Mouse (Mus musculus): Measurements from ENCODE around the gene Ccdc34. TPM values are rescaled to one million over a fixed set of nuclear protein-coding genes. Genes with fewer than 3 reads are reported as not detected.

Ccdc34 gene
- polyA plus RNA-seq, 1 experiment, result 11.0 TPM

GRCm38 (mm10) chr2:110073023-110073422 is 55.4 kb downstream of the Ccdc34 start:
- H3ac ChIP-seq (ENCODE audit: control insufficient read depth, insufficient read length), result no peak overlapping the region
- H3K27me3 ChIP-seq (ENCODE audit: control insufficient read depth, insufficient read depth, insufficient read length), result no peaks in the 10 kb centered on the region
- no peak overlapping the region for H3K4me3 ChIP-seq
- H3K79me2 ChIP-seq (ENCODE audit: control insufficient read depth, insufficient read depth), result no peaks in the 10 kb centered on the region
- TF ChIP-seq E2F4 (IDR thresholded peaks at IDR 0.05; ENCODE audit: insufficient read depth) (no peak), MAX (IDR thresholded peaks at IDR 0.05; ENCODE audit: low read depth) (no peak), TCF3 (IDR thresholded peaks at IDR 0.05; ENCODE audit: insufficient read length, low read depth) (no peak), CEBPB (IDR thresholded peaks at IDR 0.05; ENCODE audit: insufficient read depth, poor library complexity, severe bottlenecking) (no peak), POLR2AphosphoS2 (IDR thresholded peaks at IDR 0.05; ENCODE audit: insufficient read length, low read depth) (no peak), REST (IDR thresholded peaks at IDR 0.05; ENCODE audit: insufficient read depth, insufficient read length) (no peak), SRF (IDR thresholded peaks at IDR 0.05; ENCODE audit: control insufficient read depth, insufficient read length, low read depth) (no peak), MYOG (IDR thresholded peaks at IDR 0.05; ENCODE audit: control insufficient read depth in 1 of 3, insufficient read depth in 1 of 3, insufficient read length in 2 of 3, low read depth in 2 of 3) (no peak), TCF12 (IDR thresholded peaks at IDR 0.05; ENCODE audit: insufficient read depth, poor library complexity, severe bottlenecking) (no peak), POLR2A (IDR thresholded peaks at IDR 0.05; ENCODE audit: insufficient read length, low read depth) (no peak), MYOD1 (IDR thresholded peaks at IDR 0.05; ENCODE audit: control insufficient read depth in 1 of 3, insufficient read length in 2 of 3, low read depth in 2 of 3) (no peak), USF1 (IDR thresholded peaks at IDR 0.05; ENCODE audit: low read depth) (no peak)
- H3K36me3 ChIP-seq (ENCODE audit: control insufficient read depth, insufficient read depth), result no peaks in the 10 kb centered on the region
- no peak overlapping the region for H3K4me2 ChIP-seq (ENCODE audit: low read depth)

GRCm38 (mm10) chr2:110074646-110075452 is 57.2 kb downstream of the Ccdc34 start:
- H3K36me3 ChIP-seq (ENCODE audit: control insufficient read depth, insufficient read depth), result no peaks in the 10 kb centered on the region
- H3K4me2 ChIP-seq (ENCODE audit: low read depth), result peak overlapping the region; percentile 37
- H3K27me3 ChIP-seq (ENCODE audit: control insufficient read depth, insufficient read depth, insufficient read length), result no peaks in the 10 kb centered on the region
- H3K79me2 ChIP-seq (ENCODE audit: control insufficient read depth, insufficient read depth), result no peaks in the 10 kb centered on the region
- peak; percentile 34; the same call in 1 of the 2 replicates for TF ChIP-seq CEBPB (IDR thresholded peaks at IDR 0.05; ENCODE audit: insufficient read depth, poor library complexity, severe bottlenecking)
- TF ChIP-seq TCF12 (IDR thresholded peaks at IDR 0.05; ENCODE audit: insufficient read depth, poor library complexity, severe bottlenecking), result no peak
- no peak for TF ChIP-seq TCF3 (IDR thresholded peaks at IDR 0.05; ENCODE audit: insufficient read length, low read depth)
- TF ChIP-seq MYOD1 (IDR thresholded peaks at IDR 0.05; ENCODE audit: control insufficient read depth in 1 of 3, insufficient read length in 2 of 3, low read depth in 2 of 3), result no peak
- TF ChIP-seq REST (IDR thresholded peaks at IDR 0.05; ENCODE audit: insufficient read depth, insufficient read length), result no peak
- no peak overlapping the region for H3ac ChIP-seq (ENCODE audit: control insufficient read depth, insufficient read length)
- H3K4me3 ChIP-seq, result no peak overlapping the region

GRCm38 (mm10) chr2:110077240-110077639 is 59.6 kb downstream of the Ccdc34 start:
- Histone ChIP-seq H3K79me2 (ENCODE audit: control insufficient read depth, insufficient read depth) (no peaks in the 10 kb centered on the region), H3ac (ENCODE audit: control insufficient read depth, insufficient read length) (no peak overlapping the region), H3K4me2 (ENCODE audit: low read depth) (no peak overlapping the region), H3K36me3 (ENCODE audit: control insufficient read depth, insufficient read depth) (no peaks in the 10 kb centered on the region), H3K27me3 (ENCODE audit: control insufficient read depth, insufficient read depth, insufficient read length) (no peaks in the 10 kb centered on the region), H3K4me3 (no peak overlapping the region)
- TF ChIP-seq TCF12 (IDR thresholded peaks at IDR 0.05; ENCODE audit: insufficient read depth, poor library complexity, severe bottlenecking), result no peak
- TF ChIP-seq E2F4 (IDR thresholded peaks at IDR 0.05; ENCODE audit: insufficient read depth), result no peak
- no peak for TF ChIP-seq SRF (IDR thresholded peaks at IDR 0.05; ENCODE audit: control insufficient read depth, insufficient read length, low read depth)

- H3K79me2 ChIP-seq (ENCODE audit: control insufficient read depth, insufficient read depth), result no peaks in the 10 kb centered on the region
- TF ChIP-seq E2F4 (IDR thresholded peaks at IDR 0.05; ENCODE audit: insufficient read depth), result no peak
- no peak for TF ChIP-seq CEBPB (IDR thresholded peaks at IDR 0.05; ENCODE audit: insufficient read depth, poor library complexity, severe bottlenecking)
- TF ChIP-seq MAX (IDR thresholded peaks at IDR 0.05; ENCODE audit: low read depth), result no peak
- no peak for TF ChIP-seq POLR2A (IDR thresholded peaks at IDR 0.05; ENCODE audit: insufficient read length, low read depth)
- no peak for TF ChIP-seq REST (IDR thresholded peaks at IDR 0.05; ENCODE audit: insufficient read depth, insufficient read length)
- H3K4me3 ChIP-seq, result no peak overlapping the region
- H3ac ChIP-seq (ENCODE audit: control insufficient read depth, insufficient read length), result no peak overlapping the region
- H3K36me3 ChIP-seq (ENCODE audit: control insufficient read depth, insufficient read depth), result no peaks in the 10 kb centered on the region
- H3K4me2 ChIP-seq (ENCODE audit: low read depth), result no peak overlapping the region
- no peaks in the 10 kb centered on the region for H3K27me3 ChIP-seq (ENCODE audit: control insufficient read depth, insufficient read depth, insufficient read length)
Observed at GRCm38 (mm10) chr2:110077655-110078054, 60.0 kb downstream of the Ccdc34 start.

GRCm38 (mm10) chr2:110080532-110080931 is 62.9 kb downstream of the Ccdc34 start:
- TF ChIP-seq TCF12 (IDR thresholded peaks at IDR 0.05; ENCODE audit: insufficient read depth, poor library complexity, severe bottlenecking) (no peak), REST (IDR thresholded peaks at IDR 0.05; ENCODE audit: insufficient read depth, insufficient read length) (no peak), USF1 (IDR thresholded peaks at IDR 0.05; ENCODE audit: low read depth) (no peak)
- H3K4me2 ChIP-seq (ENCODE audit: low read depth), result no peak overlapping the region
- no peaks in the 10 kb centered on the region for H3K79me2 ChIP-seq (ENCODE audit: control insufficient read depth, insufficient read depth)
- no peak overlapping the region for H3ac ChIP-seq (ENCODE audit: control insufficient read depth, insufficient read length)
- H3K27me3 ChIP-seq (ENCODE audit: control insufficient read depth, insufficient read depth, insufficient read length), result no peaks in the 10 kb centered on the region
- H3K4me3 ChIP-seq, result no peak overlapping the region
- H3K36me3 ChIP-seq (ENCODE audit: control insufficient read depth, insufficient read depth), result no peaks in the 10 kb centered on the region

All from myocyte (in vitro differentiated cells).